Mouse (Mus musculus): ENCODE results near the gene Lrrtm1. TPM values are rescaled to one million over a fixed set of nuclear protein-coding genes. Genes with fewer than 3 reads are reported as not detected.

Lrrtm1 gene
- polyA plus RNA-seq (2015; fragmentation: Nextera tagmentation; extraction: Ambion mirVana), result 55.4 and 64.5 TPM in 2 replicates

DNA sequence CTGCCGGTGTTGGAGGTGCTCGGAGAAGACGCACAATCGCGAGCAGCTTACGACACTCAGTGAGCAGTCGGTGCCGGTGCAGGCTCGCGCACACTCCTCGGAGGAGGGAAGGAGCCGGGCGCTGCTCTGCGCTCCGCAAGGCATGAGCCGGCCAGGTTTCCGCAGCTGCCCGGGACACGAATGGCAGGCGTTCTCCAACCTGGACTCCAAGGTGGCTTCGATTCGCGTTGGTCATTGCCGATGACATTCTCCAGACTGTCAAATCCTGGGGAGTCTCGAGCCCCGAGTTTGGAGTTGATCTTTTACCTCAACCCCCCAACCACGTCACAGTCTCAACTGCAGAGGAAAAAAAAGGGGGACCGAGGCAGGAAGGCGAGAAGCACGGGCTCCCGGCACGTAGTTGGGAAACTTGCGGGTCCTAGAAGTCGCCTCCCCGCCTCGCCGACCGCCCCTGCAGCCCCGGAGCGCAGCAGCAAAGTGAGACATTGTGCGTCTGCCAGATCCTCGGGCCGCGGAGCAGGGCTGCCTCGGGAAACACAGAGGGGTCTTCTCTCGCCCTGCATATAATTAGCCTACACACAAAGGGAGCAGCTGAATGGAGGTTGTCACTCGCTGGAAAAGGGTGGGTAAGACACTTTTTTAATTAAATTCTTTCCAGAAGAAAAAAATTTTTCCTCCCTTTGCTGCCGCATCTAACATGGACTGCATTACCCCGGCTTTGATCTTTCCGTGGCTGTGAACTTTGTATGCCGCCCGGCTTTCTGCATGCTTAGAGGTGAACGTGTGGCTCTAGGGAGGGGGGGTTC is at the start of gene Lrrtm1:
Gene Lrrtm1, plus strand, starts transcription at position 89 of the 806 bp plus-strand sequence.
- peak within 1 kb of the TSS; percentile 55 for H3K9ac ChIP-seq
- H3K27ac ChIP-seq (replicated peaks), result peak within 1 kb of the TSS; percentile 91
- under 1% methylated on average over 53 of the region's 53 CpGs for WGBS
- no peaks in the 10 kb centered on the region for H3K27me3 ChIP-seq
- peaks cover 30% of the 10 kb centered on the region for H3K4me1 ChIP-seq (replicated peaks)
- peak within 1 kb of the TSS; percentile 57 for H3K4me3 ChIP-seq
- H3K9me3 ChIP-seq, result no peaks in the 10 kb centered on the region
- ATAC-seq (ENCODE audit: low FRiP score, low read depth), result peak; percentile 87
- H3K4me2 ChIP-seq, result peak within 1 kb of the TSS; percentile 76
- no peaks in the 10 kb centered on the region for H3K36me3 ChIP-seq

GRCm38 (mm10) chr6:77196650-77197049 is 45.8 kb upstream of the Lrrtm1 start:
- Histone ChIP-seq H3K9me3 (no peaks in the 10 kb centered on the region), H3K4me1 (replicated peaks) (0 out of 2 replicates have a peak, but pooled peaks cover 9% of the 10 kb centered on the region), H3K9ac (no peak overlapping the region), H3K27me3 (no peaks in the 10 kb centered on the region), H3K4me2 (no peak overlapping the region), H3K27ac (replicated peaks) (no peak overlapping the region), H3K4me3 (no peak overlapping the region), H3K36me3 (no peaks in the 10 kb centered on the region)
- 83% methylated on average over 3 of the region's 3 CpGs for WGBS
- no peak for ATAC-seq (ENCODE audit: low FRiP score, low read depth)

DNA sequence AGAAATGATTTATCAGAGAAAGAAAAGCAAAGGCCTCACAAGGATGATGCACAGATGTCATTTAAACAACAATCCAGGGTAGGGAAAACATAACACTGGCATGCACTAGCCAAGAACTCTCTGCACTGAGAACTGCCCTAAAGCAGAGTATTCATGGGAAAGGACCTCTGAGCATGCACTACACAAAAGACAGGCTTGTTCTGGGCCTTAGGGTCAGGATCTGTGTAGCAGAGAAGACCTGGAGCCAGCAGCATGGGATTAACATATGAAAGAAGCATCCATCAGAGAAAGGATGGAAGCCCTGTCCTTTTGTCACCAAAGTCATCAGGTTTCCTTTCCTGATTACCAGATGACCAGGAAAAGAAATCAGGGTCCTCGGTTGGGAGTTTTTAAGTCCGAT is 43.1 kb upstream of the Lrrtm1 start:
- WGBS, result 21% methylated on average over 2 of the region's 2 CpGs
- Histone ChIP-seq H3K36me3 (no peaks in the 10 kb centered on the region), H3K4me1 (replicated peaks) (0 out of 2 replicates have a peak, but pooled peaks cover 9% of the 10 kb centered on the region), H3K27ac (replicated peaks) (no peak overlapping the region), H3K9me3 (no peaks in the 10 kb centered on the region), H3K9ac (no peak overlapping the region), H3K4me2 (no peak overlapping the region), H3K4me3 (no peak overlapping the region), H3K27me3 (no peaks in the 10 kb centered on the region)
- no peak for ATAC-seq (ENCODE audit: low FRiP score, low read depth)

GRCm38 (mm10) chr6:77209183-77209582 is 33.3 kb upstream of the Lrrtm1 start:
- H3K4me2 ChIP-seq, result no peak overlapping the region
- no peak overlapping the region for H3K9ac ChIP-seq
- H3K36me3 ChIP-seq, result no peaks in the 10 kb centered on the region
- no peak overlapping the region for H3K4me3 ChIP-seq
- H3K9me3 ChIP-seq, result no peaks in the 10 kb centered on the region
- H3K4me1 ChIP-seq (replicated peaks), result peaks cover 7% of the 10 kb centered on the region
- H3K27me3 ChIP-seq, result no peaks in the 10 kb centered on the region
- no peak overlapping the region for H3K27ac ChIP-seq (replicated peaks)
- no peak for ATAC-seq (ENCODE audit: low FRiP score, low read depth)
- WGBS, result 90% methylated on average over 1 of the region's 1 CpGs

GRCm38 (mm10) chr6:77209929-77210328 is 32.6 kb upstream of the Lrrtm1 start:
- H3K27ac ChIP-seq (replicated peaks), result no peak overlapping the region
- no peaks in the 10 kb centered on the region for H3K9me3 ChIP-seq
- 73% methylated on average over 3 of the region's 3 CpGs for WGBS
- H3K36me3 ChIP-seq, result no peaks in the 10 kb centered on the region
- no peaks in the 10 kb centered on the region for H3K27me3 ChIP-seq
- H3K4me3 ChIP-seq, result no peak overlapping the region
- peaks cover 8% of the 10 kb centered on the region for H3K4me1 ChIP-seq (replicated peaks)
- no peak overlapping the region for H3K4me2 ChIP-seq
- H3K9ac ChIP-seq, result no peak overlapping the region
- ATAC-seq (ENCODE audit: low FRiP score, low read depth), result no peak

- Histone ChIP-seq H3K9ac (no peak overlapping the region), H3K4me1 (replicated peaks) (peaks cover 8% of the 10 kb centered on the region), H3K4me3 (no peak overlapping the region), H3K4me2 (no peak overlapping the region), H3K36me3 (no peaks in the 10 kb centered on the region), H3K27me3 (no peaks in the 10 kb centered on the region), H3K9me3 (no peaks in the 10 kb centered on the region), H3K27ac (replicated peaks) (no peak overlapping the region)
- WGBS, result 11% methylated on average over 3 of the region's 3 CpGs
- ATAC-seq (ENCODE audit: low FRiP score, low read depth), result no peak; the same call in 1 of the 2 replicates
These were observed 28.6 kb upstream of the Lrrtm1 start for GRCm38 (mm10) chr6:77213757-77214409.

- Histone ChIP-seq H3K4me2 (no peak overlapping the region), H3K4me3 (no peak overlapping the region), H3K27ac (replicated peaks) (no peak overlapping the region), H3K27me3 (no peaks in the 10 kb centered on the region), H3K9ac (no peak overlapping the region), H3K36me3 (no peaks in the 10 kb centered on the region), H3K9me3 (no peaks in the 10 kb centered on the region), H3K4me1 (replicated peaks) (peaks cover 8% of the 10 kb centered on the region)
- peak; percentile 42; the same call in 1 of the 2 replicates for ATAC-seq (ENCODE audit: low FRiP score, low read depth)
- WGBS, result 33% methylated on average over 4 of the region's 4 CpGs
These were observed 27.2 kb upstream of the Lrrtm1 start for GRCm38 (mm10) chr6:77215322-77215721.

DNA sequence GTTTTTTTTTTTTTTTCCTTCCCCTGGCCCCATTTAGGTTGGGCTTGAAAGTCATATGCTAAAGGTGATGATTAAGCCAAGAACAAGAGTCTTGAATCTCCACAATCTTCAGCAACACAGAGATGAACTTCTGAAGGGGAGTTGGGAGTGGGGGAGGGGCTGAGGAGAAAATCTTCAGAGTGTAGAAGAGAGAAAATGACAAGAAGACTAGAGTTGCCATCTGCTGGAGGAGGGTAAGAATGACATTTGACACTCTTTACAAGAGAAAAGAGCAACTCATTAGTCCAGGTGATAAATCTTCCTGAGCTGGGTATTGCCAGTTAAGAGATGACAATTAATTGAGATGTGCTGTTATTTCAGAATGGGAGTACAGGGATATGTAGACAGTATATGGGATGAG is 23.6 kb upstream of the Lrrtm1 start:
- Histone ChIP-seq H3K4me2 (no peak overlapping the region), H3K9me3 (no peaks in the 10 kb centered on the region), H3K4me1 (replicated peaks) (peaks cover 14% of the 10 kb centered on the region), H3K27ac (replicated peaks) (no peak overlapping the region), H3K4me3 (no peak overlapping the region), H3K9ac (no peak overlapping the region), H3K36me3 (no peaks in the 10 kb centered on the region), H3K27me3 (no peaks in the 10 kb centered on the region)
- no peak for ATAC-seq (ENCODE audit: low FRiP score, low read depth)

GRCm38 (mm10) chr6:77220776-77221175 is 21.7 kb upstream of the Lrrtm1 start:
- no peak for ATAC-seq (ENCODE audit: low FRiP score, low read depth)
- H3K9ac ChIP-seq, result no peak overlapping the region
- no peak overlapping the region for H3K4me2 ChIP-seq
- WGBS, result 52% methylated on average over 4 of the region's 4 CpGs
- no peaks in the 10 kb centered on the region for H3K36me3 ChIP-seq
- H3K4me1 ChIP-seq (replicated peaks), result peaks cover 10% of the 10 kb centered on the region
- H3K27ac ChIP-seq (replicated peaks), result no peak overlapping the region
- no peak overlapping the region for H3K4me3 ChIP-seq
- H3K9me3 ChIP-seq, result no peaks in the 10 kb centered on the region
- no peaks in the 10 kb centered on the region for H3K27me3 ChIP-seq

DNA sequence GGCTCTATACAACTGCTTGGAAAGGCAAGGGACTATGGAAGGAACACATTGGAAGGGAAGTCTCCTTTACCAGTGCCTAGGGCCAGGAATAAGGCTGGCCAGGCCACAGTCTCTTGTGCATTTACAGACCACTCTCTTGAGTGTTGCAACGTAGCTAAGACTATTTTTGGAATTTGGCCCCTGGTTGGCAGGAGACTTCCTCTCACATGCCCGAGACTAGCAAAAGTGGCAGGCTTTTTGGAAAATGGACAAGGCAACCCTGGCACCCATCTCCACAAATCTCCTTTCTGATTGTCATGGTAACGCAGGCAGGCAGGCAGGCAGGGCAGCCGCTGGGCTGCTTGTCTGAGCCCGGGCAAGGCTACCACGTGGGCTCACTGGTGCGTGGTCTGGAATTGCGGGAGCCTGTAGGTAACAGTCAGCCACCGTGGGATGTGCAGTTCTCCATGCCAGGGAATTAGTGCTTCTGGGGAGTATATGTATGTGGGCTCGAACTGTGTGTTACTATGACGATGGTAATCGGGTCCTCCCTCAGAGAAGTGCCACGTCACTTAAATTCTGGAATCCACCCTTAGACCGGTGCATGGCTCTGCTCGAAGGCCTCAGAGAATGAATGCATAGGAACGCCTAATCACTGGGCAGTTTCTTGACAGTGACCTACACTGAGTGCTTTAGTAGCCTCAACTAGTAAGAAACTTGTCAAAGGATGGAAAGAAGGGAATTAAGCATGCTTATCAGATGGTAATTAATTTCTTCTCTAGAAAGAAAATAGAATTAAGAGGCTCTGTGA is 19.4 kb upstream of the Lrrtm1 start:
- no peak overlapping the region for H3K27ac ChIP-seq (replicated peaks)
- peak overlapping the region; percentile 41 for H3K4me2 ChIP-seq
- WGBS, result 32% methylated on average over 16 of the region's 16 CpGs
- H3K9me3 ChIP-seq, result no peaks in the 10 kb centered on the region
- H3K9ac ChIP-seq, result no peak overlapping the region
- no peak overlapping the region for H3K4me3 ChIP-seq
- ATAC-seq (ENCODE audit: low FRiP score, low read depth), result peak; percentile 92
- no peaks in the 10 kb centered on the region for H3K27me3 ChIP-seq
- no peaks in the 10 kb centered on the region for H3K36me3 ChIP-seq
- peaks cover 10% of the 10 kb centered on the region for H3K4me1 ChIP-seq (replicated peaks)

DNA sequence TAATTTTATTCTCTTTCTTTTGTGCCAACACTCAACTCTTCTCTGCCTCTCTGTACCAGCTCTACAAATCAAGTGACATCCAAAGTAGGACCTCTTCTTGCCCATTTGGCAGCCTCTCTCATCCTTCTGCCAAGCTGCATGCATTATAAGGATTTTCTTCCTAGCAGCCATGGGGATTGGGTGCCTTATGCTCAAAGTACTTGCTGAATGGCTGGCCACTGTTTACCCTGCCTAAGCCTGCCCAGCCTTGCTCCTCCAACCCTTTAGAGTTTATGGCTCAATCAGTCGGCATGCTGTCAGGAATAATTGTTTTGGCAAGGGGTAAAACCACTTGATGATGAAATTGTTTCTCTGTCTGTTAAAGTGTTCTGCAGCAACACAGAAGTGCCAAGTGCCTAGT is 2.1 kb upstream of the Lrrtm1 start:
- no peaks in the 10 kb centered on the region for H3K27me3 ChIP-seq
- H3K4me1 ChIP-seq (replicated peaks), result peaks cover 21% of the 10 kb centered on the region
- H3K36me3 ChIP-seq, result no peaks in the 10 kb centered on the region
- no peak for ATAC-seq (ENCODE audit: low FRiP score, low read depth)
- H3K27ac ChIP-seq (replicated peaks), result no peak overlapping the region
- no peak overlapping the region for H3K4me2 ChIP-seq
- no peaks in the 10 kb centered on the region for H3K9me3 ChIP-seq
- no peak overlapping the region for H3K9ac ChIP-seq
- H3K4me3 ChIP-seq, result no peak overlapping the region
- 26% methylated on average over 1 of the region's 1 CpGs for WGBS
